Mouse (Mus musculus) erythroblast, embryonic 14.5 days (primary cell): Measurements from ENCODE around the gene Rufy1.

Source experiments
- GATA1 ChIP-seq: IDR thresholded peaks from 2 replicates; pipeline ENCODE4 v1.6.1; 2012; ENCODE audit warnings: low read length, inconsistent platforms, mixed read lengths
- TAL1 ChIP-seq: IDR thresholded peaks from 3 replicates; pipeline ENCODE4 v1.6.1; 2012; ENCODE audit warnings: low read length, inconsistent platforms, mixed read lengths

DNA sequence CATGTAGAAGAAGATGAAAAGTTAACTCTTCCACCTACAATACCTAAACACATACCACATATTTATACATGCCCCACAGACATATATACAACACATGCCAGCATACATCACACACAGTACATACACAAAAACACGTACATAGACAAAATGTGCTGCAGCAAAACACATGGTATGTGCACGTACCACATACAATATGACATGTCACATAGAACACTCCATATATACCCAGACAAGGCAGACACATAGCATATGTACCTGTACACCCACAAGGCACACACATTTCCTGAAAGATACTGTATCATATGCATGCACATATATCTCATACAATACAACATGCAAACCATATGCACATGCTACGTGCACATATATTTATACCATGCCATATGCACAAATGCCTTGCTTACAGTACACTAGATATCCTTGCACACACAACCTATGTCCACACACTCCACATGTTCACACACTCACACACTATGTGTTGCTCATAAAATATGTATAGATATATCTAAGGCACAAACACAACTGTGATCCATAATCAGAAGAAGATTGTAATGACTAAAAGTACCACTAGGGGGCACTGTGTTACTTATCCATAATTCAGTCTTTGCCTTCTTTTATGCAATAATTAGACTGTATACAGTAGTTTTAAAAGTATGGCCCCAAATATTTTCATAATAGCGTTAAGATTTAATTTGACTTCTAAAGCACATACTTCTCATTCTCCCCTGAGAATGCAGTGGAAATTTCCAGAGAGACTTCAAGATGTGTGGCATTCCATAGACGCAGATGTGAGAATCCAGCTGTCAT is 12.5 kb upstream of the Rufy1 start:
- TF ChIP-seq GATA1 (no peak), TAL1 (no peak)
